Mouse (Mus musculus): Measurements from ENCODE around the gene Dbh.

The Dbh gene

GRCm38 (mm10) chr2:27166074-27166473 lies 1.0 kb downstream of the Dbh start:
- DNase-seq = no peak

- DNase-seq = no peak
These were observed 2.0 kb downstream of the Dbh start for GRCm38 (mm10) chr2:27166999-27167398.

DNA sequence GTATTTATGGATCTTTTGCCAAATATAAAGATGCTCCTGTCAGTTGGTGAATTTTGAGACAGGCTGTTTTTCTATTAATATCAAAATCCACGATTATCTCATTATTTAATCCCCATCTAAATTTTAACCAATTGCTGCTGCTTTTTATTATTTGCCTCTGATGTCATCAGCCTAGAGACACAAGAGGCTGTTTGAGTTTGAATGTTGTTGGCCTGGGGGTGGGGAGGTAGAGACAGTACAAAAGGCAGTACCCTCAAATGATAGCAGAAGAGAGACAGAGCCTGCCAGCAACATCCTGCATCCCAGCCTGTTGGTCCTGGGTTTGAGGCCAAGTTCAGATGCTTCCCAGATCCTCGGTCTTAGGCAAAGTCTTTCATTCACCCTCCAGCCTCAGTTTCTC lies 9.2 kb downstream of the Dbh start:
- DNase-seq = no peak

DNA sequence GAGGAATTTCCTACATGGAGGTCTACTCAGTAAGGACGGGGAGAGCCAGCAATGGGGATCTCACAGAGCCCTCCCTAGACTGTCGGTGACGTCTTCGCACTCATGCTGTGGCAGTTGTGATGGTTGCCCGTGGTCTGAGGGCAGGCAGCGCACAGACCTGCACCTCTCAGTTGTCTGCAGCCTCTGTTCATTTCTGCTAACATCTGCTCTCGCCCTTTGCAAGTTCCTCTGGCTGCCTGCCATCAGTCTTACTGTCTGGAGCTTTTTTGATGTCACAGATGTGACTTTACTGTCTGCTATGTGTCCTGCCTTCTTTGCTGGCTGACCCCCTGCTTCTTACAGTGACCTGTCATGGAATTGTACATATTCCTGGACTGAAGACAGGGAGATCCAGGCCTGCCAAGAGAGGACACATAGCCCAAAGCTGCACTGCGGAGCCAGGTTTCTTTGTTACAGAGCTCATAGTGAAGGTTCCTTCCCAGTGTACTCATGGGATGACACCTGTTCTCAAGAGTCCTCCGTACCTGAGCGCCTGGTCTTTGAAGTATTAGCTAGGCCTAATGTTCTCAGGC lies 10.7 kb downstream of the Dbh start:
- DNase-seq = peak; percentile 64

DNA sequence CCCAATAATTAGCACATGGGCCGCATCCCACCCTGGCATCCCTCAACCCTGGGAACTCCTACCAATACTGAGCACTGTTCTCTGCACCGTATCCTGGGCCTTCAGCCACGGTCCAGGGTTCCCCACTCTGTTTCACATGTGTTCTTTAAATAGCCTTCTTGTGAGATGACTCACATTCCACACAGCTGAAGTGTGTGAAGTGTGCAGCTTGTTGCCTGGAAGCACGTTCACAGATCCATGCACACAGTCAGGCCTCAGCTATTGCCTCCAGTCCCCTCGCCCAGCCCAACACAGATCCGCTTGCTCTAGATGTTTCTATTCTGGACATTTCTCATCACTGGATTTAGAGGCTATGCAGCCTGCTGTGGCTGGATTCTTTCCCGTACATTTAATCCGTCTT lies 14.1 kb downstream of the Dbh start:
- DNase-seq = no peak

DNA sequence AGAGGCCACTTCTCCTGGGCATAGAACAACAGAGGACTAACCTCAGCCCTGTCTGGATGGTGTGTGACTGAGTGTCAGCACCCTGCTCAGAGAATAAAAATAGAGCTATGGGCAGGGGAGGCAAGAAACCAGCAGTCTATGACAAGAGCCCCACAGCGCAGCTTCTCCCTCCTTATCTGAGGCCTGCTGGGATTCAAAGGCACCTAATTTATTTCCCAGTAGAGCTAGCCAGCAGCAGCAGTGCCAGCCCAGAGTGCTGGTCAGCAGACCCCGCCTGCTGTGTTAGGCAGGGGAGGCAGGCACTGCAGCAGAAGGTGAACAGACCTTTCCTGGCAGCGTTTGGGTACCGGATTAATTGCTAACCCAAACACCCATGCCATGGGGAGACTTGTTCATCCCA lies 16.9 kb downstream of the Dbh start:
- DNase-seq = peak; percentile 66

GRCm38 (mm10) chr2:27183734-27184133 lies 18.7 kb downstream of the Dbh start:
- peak; percentile 41 for DNase-seq

GRCm38 (mm10) chr2:27187531-27187930 lies 22.5 kb downstream of the Dbh start:
- no peak for DNase-seq

- DNase-seq = no peak
These were observed 25.0 kb downstream of the Dbh start for GRCm38 (mm10) chr2:27189994-27190393.

DNA sequence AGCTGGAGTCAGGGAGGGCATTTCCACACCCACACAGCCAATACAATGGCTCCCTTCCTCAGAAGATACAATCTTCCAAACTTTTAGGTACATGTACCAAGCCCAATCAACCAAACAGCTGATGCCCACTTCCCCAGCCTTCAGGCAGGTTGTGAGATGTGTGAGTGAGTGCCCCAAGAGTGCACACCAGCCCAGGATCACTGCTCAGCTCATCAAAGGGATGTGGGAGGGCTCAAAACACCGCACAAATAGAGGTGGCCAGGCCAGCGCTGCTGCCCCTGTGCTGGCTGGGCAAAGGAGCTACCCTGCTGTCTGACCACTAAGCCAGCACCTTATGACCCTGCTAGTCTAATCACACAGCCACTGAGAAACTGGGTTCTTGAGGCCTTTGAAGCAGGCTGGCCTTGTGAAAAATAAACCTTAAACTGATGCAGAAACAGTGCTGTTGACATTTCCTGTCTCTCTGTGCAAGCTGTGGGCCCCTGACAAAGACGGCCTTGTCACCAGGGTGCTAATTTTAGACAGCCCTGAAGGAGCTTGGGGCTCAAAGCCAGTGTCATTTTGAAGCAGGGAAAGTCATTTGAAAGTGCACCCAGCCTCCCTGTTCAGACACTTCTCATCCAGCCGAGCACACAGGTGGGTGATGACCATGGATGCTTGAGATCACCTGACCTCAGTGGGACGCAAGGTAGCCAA lies 33.7 kb downstream of the Dbh start:
- no peak for DNase-seq

- peak; percentile 43 for DNase-seq
These were observed 35.6 kb downstream of the Dbh start for GRCm38 (mm10) chr2:27200586-27200985.

DNA sequence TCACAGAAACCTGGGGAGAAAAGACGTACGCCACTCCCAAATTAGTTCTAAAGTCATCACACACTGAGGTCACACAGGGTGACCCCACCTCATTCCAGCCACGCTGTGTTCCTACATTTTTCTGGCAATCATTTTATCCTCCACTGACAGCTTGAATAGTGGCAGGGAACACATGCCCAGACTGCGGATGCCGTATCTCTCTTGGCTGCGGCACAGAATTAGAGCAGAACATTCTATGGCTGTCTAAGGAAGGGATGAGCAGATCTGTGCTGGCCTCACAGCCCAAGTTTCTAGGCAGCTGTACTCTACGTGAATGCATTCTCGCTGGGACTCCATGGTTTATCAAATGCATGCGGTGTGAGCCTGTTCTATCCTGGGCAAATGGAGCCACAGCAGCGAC lies 40.6 kb downstream of the Dbh start:
- DNase-seq = peak; percentile 45

- peak; percentile 85 for DNase-seq
These were observed 41.2 kb downstream of the Dbh start for GRCm38 (mm10) chr2:27206128-27206797.

DNA sequence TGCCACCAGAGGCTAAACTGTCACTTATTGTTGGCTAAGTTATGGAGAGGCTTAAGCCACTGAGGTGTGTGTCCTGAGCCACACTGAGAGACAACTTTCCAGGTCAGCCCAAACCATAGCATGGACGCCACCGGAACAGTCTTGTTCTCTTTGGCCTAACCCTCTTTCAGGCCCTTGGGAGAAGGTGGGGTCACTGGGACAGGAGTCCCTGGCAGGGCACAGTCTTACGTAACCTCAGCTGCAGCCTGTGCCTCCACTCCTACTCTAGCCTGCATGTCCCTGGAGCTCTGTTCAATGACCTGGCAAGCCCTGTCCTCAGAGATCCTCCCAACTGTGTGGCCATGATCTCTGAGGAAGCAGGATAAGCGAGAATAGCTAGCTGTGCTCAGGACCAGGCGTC lies 42.1 kb downstream of the Dbh start:
- no peak for DNase-seq

DNA sequence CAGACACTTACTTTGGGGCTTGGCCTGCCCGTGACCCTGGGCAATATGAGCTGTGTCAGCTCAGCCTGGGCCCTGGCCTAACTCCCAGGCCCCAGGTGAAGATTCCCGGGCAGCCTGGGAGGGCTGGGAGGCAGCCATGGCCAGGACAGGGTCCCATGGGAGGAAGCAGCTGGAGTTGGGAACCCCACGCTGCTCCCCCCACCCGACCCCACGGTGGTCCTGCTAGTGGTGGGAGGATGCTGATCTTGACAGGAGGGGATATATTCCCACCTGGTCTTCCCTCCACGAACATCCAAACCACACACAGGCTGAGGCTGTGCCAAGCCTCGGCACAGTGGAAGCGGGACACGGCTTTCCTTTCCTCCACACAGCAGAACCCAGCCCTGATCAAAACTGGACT lies 44.3 kb downstream of the Dbh start:
- no peak for DNase-seq

DNA sequence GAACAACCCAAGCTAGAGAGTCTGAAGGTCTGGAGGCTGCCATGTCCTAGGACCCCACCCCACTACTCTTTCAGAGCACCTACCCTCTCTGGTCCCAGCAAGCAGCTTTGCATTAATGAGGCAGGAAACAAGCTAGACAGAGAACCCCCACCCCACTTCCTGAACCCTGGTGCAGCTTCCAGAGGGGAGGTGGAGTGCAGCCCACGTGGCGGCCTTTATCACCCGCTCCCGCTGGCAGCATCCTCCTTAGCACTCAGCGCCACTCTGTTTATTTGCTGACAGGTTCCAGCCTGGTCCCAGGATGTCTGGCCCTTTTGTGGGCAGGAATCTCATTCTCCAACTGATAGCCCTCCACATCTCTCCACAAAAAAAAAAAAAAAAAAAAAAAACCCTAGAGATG lies 44.8 kb downstream of the Dbh start:
- peak; percentile 53 for DNase-seq

- peak; percentile 69 for DNase-seq
These were observed 45.2 kb downstream of the Dbh start for GRCm38 (mm10) chr2:27210255-27210654.

GRCm38 (mm10) chr2:27210676-27211210 lies 45.7 kb downstream of the Dbh start:
- no peak for DNase-seq

DNA sequence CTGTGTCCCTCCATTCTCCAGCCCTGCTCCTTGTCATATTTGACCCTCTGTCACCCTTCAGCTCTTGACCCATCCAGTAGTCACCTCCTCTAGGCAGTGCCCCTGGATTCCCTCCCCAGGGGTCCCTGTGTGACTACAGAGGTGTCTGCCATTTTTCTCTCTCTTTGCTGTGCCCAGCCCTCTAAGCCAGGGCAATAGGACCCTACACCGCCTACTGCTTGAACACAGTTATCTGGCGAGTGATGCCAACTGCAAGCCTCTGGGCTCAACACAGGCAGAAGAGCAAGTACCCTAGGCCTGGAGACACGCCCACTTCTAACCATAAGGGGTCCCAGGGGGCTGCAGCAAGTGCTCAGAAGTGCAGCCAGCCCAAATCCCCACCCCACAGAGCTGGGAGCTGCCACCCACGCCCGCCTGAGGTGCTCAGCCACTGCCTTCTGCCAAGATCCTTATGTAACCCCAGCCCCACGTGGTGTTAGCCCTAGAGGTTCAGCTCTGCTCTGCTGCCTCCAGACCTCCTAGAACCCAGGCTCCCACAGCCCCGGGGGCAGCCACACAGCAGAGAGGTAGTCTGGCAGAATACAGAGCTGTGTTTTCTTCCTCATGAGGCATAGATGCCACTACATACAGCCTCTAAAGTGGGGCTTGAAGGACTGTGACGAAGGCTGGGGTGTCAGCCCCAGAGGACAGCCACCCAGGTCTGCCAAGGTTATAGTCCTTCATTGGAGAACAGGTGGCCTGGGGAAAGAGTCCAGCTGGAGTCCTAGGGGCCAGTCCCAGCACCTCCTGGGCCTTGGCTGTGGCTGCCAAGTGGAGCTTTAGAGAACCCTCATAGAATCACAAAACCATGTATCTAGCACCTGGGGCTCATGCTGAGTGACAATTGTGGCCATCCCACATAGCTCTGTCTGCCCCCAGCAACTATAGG lies 47.2 kb downstream of the Dbh start:
- DNase-seq = peak; percentile 39

GRCm38 (mm10) chr2:27215537-27215936 lies 50.5 kb downstream of the Dbh start:
- no peak for DNase-seq

GRCm38 (mm10) chr2:27218121-27218544 lies 53.1 kb downstream of the Dbh start:
- peak; percentile 62 for DNase-seq

- no peak for DNase-seq
These were observed 53.5 kb downstream of the Dbh start for GRCm38 (mm10) chr2:27218569-27218968.

GRCm38 (mm10) chr2:27223012-27223421 lies 58.0 kb downstream of the Dbh start:
- DNase-seq = peak; percentile 36

All from lung, postnatal 10 days (tissue).